Mouse (Mus musculus): ENCODE measurements around the gene Cpped1. TPM values are rescaled to one million over a fixed set of nuclear protein-coding genes. Genes with fewer than 3 reads are reported as not detected.

Cpped1 gene
- 5.2 to 6.9 TPM (median 6.3 TPM) in 3 replicates for total RNA-seq (2017)

GRCm38 (mm10) chr16:11909035-11909591 lies at the start of gene Cpped1:
Gene Cpped1, minus strand, starts transcription at chr16:11909445.
- peak; percentile 90 for ATAC-seq (replicated peaks; ENCODE audit: insufficient number of reproducible peaks, low FRiP score, low TSS enrichment, poor library complexity, severe bottlenecking)

- 0 out of 2 replicates have a peak, but pooled peaks have one; percentile 40 for ATAC-seq (replicated peaks; ENCODE audit: insufficient number of reproducible peaks, low FRiP score, low TSS enrichment, poor library complexity, severe bottlenecking)
Measured at GRCm38 (mm10) chr16:11940477-11940876, 31.2 kb upstream of the Cpped1 start.

GRCm38 (mm10) chr16:11910801-11911200 lies 1.6 kb upstream of the Cpped1 start:
- ATAC-seq (replicated peaks; ENCODE audit: insufficient number of reproducible peaks, low FRiP score, low TSS enrichment, poor library complexity, severe bottlenecking), result no peak

GRCm38 (mm10) chr16:11909817-11910216 lies 572 bp upstream of the Cpped1 start:
- no peak for ATAC-seq (replicated peaks; ENCODE audit: insufficient number of reproducible peaks, low FRiP score, low TSS enrichment, poor library complexity, severe bottlenecking)

- no peak for ATAC-seq (replicated peaks; ENCODE audit: insufficient number of reproducible peaks, low FRiP score, low TSS enrichment, poor library complexity, severe bottlenecking)
Measured at GRCm38 (mm10) chr16:11908461-11909014, 707 bp downstream of the Cpped1 start.

GRCm38 (mm10) chr16:11907816-11908215 lies 1.4 kb downstream of the Cpped1 start:
- ATAC-seq (replicated peaks; ENCODE audit: insufficient number of reproducible peaks, low FRiP score, low TSS enrichment, poor library complexity, severe bottlenecking), result no peak

- ATAC-seq (replicated peaks; ENCODE audit: insufficient number of reproducible peaks, low FRiP score, low TSS enrichment, poor library complexity, severe bottlenecking), result no peak
Measured at GRCm38 (mm10) chr16:11906906-11907305, 2.3 kb downstream of the Cpped1 start.

GRCm38 (mm10) chr16:11905216-11905615 lies 4.0 kb downstream of the Cpped1 start:
- ATAC-seq (replicated peaks; ENCODE audit: insufficient number of reproducible peaks, low FRiP score, low TSS enrichment, poor library complexity, severe bottlenecking), result no peak

- ATAC-seq (replicated peaks; ENCODE audit: insufficient number of reproducible peaks, low FRiP score, low TSS enrichment, poor library complexity, severe bottlenecking), result no peak
Measured at GRCm38 (mm10) chr16:11902007-11902406, 7.2 kb downstream of the Cpped1 start.

GRCm38 (mm10) chr16:11900341-11900740 lies 8.9 kb downstream of the Cpped1 start:
- ATAC-seq (replicated peaks; ENCODE audit: insufficient number of reproducible peaks, low FRiP score, low TSS enrichment, poor library complexity, severe bottlenecking), result no peak

GRCm38 (mm10) chr16:11896411-11896810 lies 12.8 kb downstream of the Cpped1 start:
- ATAC-seq (replicated peaks; ENCODE audit: insufficient number of reproducible peaks, low FRiP score, low TSS enrichment, poor library complexity, severe bottlenecking), result no peak

GRCm38 (mm10) chr16:11894877-11895276 lies 14.4 kb downstream of the Cpped1 start:
- no peak for ATAC-seq (replicated peaks; ENCODE audit: insufficient number of reproducible peaks, low FRiP score, low TSS enrichment, poor library complexity, severe bottlenecking)

- no peak for ATAC-seq (replicated peaks; ENCODE audit: insufficient number of reproducible peaks, low FRiP score, low TSS enrichment, poor library complexity, severe bottlenecking)
Measured at GRCm38 (mm10) chr16:11890186-11890585, 19.1 kb downstream of the Cpped1 start.

- no peak for ATAC-seq (replicated peaks; ENCODE audit: insufficient number of reproducible peaks, low FRiP score, low TSS enrichment, poor library complexity, severe bottlenecking)
Measured at GRCm38 (mm10) chr16:11889741-11890140, 19.5 kb downstream of the Cpped1 start.

- ATAC-seq (replicated peaks; ENCODE audit: insufficient number of reproducible peaks, low FRiP score, low TSS enrichment, poor library complexity, severe bottlenecking), result no peak
Measured at GRCm38 (mm10) chr16:11881795-11882194, 27.4 kb downstream of the Cpped1 start.

GRCm38 (mm10) chr16:11880461-11880860 lies 28.8 kb downstream of the Cpped1 start:
- ATAC-seq (replicated peaks; ENCODE audit: insufficient number of reproducible peaks, low FRiP score, low TSS enrichment, poor library complexity, severe bottlenecking), result no peak

- ATAC-seq (replicated peaks; ENCODE audit: insufficient number of reproducible peaks, low FRiP score, low TSS enrichment, poor library complexity, severe bottlenecking), result no peak
Measured at GRCm38 (mm10) chr16:11879196-11879595, 30.0 kb downstream of the Cpped1 start.

- ATAC-seq (replicated peaks; ENCODE audit: insufficient number of reproducible peaks, low FRiP score, low TSS enrichment, poor library complexity, severe bottlenecking), result peak; percentile 44; the same call in 1 of the 2 replicates
Measured at GRCm38 (mm10) chr16:11875227-11875626, 34.0 kb downstream of the Cpped1 start.

- no peak for ATAC-seq (replicated peaks; ENCODE audit: insufficient number of reproducible peaks, low FRiP score, low TSS enrichment, poor library complexity, severe bottlenecking)
Measured at GRCm38 (mm10) chr16:11873292-11873691, 36.0 kb downstream of the Cpped1 start.

GRCm38 (mm10) chr16:11868486-11868885 lies 40.8 kb downstream of the Cpped1 start:
- no peak for ATAC-seq (replicated peaks; ENCODE audit: insufficient number of reproducible peaks, low FRiP score, low TSS enrichment, poor library complexity, severe bottlenecking)
